Mouse (Mus musculus) brown adipose tissue, adult 24 weeks (tissue): ENCODE data around the gene Pigo. TPM values are rescaled to one million over a fixed set of nuclear protein-coding genes. Genes with fewer than 3 reads are reported as not detected.
"Not testable (repeated sequence)": the region's sequence is repeated elsewhere in the genome, so short reads cannot be mapped to it uniquely, and the experiment has no call there.

ENCODE experiments used
- H3K27ac ChIP-seq: fragments of 200-500 bp; replicated peaks from 2 replicates; pipeline ENCODE4 v1.5.1; 2012; ENCODE audit warnings: low read depth, mild to moderate bottlenecking, low read length
- H3K4me1 ChIP-seq: fragments of 200-500 bp; 2 replicates; pipeline ENCODE4 v1.6.1; 2012; ENCODE audit warnings: low read length, mixed read lengths; ENCODE audit not compliant: control insufficient read depth, insufficient read depth, insufficient read length
- H3K4me3 ChIP-seq: fragments of 200-500 bp; 2 replicates; pipeline ENCODE4 v1.5.1; 2012; ENCODE audit warnings: low read depth, mild to moderate bottlenecking, low read length, moderate library complexity; ENCODE audit not compliant: insufficient read depth
- polyA plus RNA-seq: library from polyadenylated mRNA; stranded (reverse); fragments of >200 nt; gene quantifications from 2 replicates; pipeline ENCODE4 v1.2.4, GENCODE M21; 2012; ENCODE audit not compliant: missing spikeins, insufficient read depth, insufficient read length

Gene Pigo
- polyA plus RNA-seq, 1 experiment, result 11.1 TPM

- Histone ChIP-seq H3K4me1 (peaks cover 10% of the 10 kb centered on the region), H3K27ac (peak within 1 kb of the TSS; percentile 90), H3K4me3 (peak within 1 kb of the TSS; percentile 93)
Observed at GRCm38 (mm10) chr4:43000141-43000986, 25.3 kb downstream of the Pigo start, which contains the start of gene Vcp. TSS of gene Vcp (minus strand) at chr4:43000507.

- Histone ChIP-seq H3K4me3 (peak overlapping the region; percentile 93), H3K4me1 (peaks cover 10% of the 10 kb centered on the region), H3K27ac (peak overlapping the region; percentile 90)
Observed at GRCm38 (mm10) chr4:42999451-43000140, 26.0 kb downstream of the Pigo start.

GRCm38 (mm10) chr4:42998022-42998421 is 27.6 kb downstream of the Pigo start:
- Histone ChIP-seq H3K4me1 (peaks cover 10% of the 10 kb centered on the region), H3K27ac (no peak overlapping the region), H3K4me3 (peak overlapping the region; percentile 24; the same call in 1 of the 2 replicates)

GRCm38 (mm10) chr4:42988296-42988695 is 37.3 kb downstream of the Pigo start:
- no peaks in the 10 kb centered on the region for H3K4me1 ChIP-seq
- H3K4me3 ChIP-seq, result no peak overlapping the region
- H3K27ac ChIP-seq, result no peak overlapping the region

GRCm38 (mm10) chr4:42980467-42980866 is 45.2 kb downstream of the Pigo start:
- H3K4me3 ChIP-seq, H3K27ac ChIP-seq, H3K4me1 ChIP-seq: not testable (repeated sequence)

- Histone ChIP-seq H3K4me1 (no peaks in the 10 kb centered on the region), H3K27ac (no peak overlapping the region), H3K4me3 (no peak overlapping the region)
Observed at GRCm38 (mm10) chr4:42978062-42978461, 47.6 kb downstream of the Pigo start.

- no peak overlapping the region for H3K4me3 ChIP-seq
- no peak overlapping the region for H3K27ac ChIP-seq
- H3K4me1 ChIP-seq, result no peaks in the 10 kb centered on the region
Observed at GRCm38 (mm10) chr4:42973868-42974267, 51.8 kb downstream of the Pigo start.

- Histone ChIP-seq H3K4me1 (no peaks in the 10 kb centered on the region), H3K27ac (no peak overlapping the region), H3K4me3 (no peak overlapping the region)
Observed at GRCm38 (mm10) chr4:42972952-42973351, 52.7 kb downstream of the Pigo start.

DNA sequence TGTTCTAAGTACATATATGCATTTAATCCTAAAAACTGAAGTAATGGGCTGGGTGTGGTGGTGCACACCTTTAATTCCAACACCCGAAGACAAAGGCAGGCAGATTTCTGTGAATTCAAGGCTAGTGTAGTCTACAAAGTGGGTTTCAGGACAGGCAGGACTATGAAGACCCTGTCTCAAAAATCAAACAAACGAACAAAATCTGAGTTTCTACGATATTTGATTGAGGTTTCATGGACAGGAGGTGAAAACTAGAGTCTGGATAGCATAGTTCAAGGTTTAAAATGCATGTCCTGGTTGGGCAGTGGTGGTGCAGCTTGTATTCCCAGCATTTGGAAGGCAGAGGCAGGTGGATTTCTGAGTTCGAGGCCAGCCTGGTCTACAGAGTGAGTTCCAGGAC is 56.3 kb downstream of the Pigo start, which contains the start of gene 1700022I11Rik:
1700022I11Rik (plus strand) TSS at position 301 of the 400 bp plus-strand sequence.
- no peak within 1 kb of the TSS for H3K4me3 ChIP-seq
- H3K4me1 ChIP-seq, result no peaks in the 10 kb centered on the region
- H3K27ac ChIP-seq, result no peak within 1 kb of the TSS

Other genes with a start within 250 kb of the Pigo start
- not detected in 2 replicates for gene Fam205a1, start 171.9 kb downstream of the Pigo start, polyA plus RNA-seq
- not detected in 2 replicates for gene Gm12394, start 169.0 kb downstream of the Pigo start, polyA plus RNA-seq
- gene Fam205c, start 151.6 kb downstream of the Pigo start, polyA plus RNA-seq, result not detected in 2 replicates
- gene Phf24, start 109.2 kb downstream of the Pigo start, polyA plus RNA-seq, result not detected in 2 replicates
- gene Dnajb5, start 76.0 kb downstream of the Pigo start, polyA plus RNA-seq, result 5.4 and 5.8 TPM in 2 replicates
- not detected in 2 replicates for gene 1700022I11Rik, start 56.2 kb downstream of the Pigo start, polyA plus RNA-seq
- gene Vcp, start 25.3 kb downstream of the Pigo start, polyA plus RNA-seq, result 139 and 156 TPM in 2 replicates
- 2.5 and 6.4 TPM in 2 replicates for gene Fancg, start 15.3 kb downstream of the Pigo start, polyA plus RNA-seq
- 158 and 191 TPM in 2 replicates for gene Stoml2, start 5.9 kb upstream of the Pigo start, polyA plus RNA-seq
- gene Fam214b, start 20.4 kb upstream of the Pigo start, polyA plus RNA-seq, result 10.0 and 21.9 TPM in 2 replicates
- gene Unc13b, start 33.1 kb upstream of the Pigo start, polyA plus RNA-seq, result 1.4 and 4.5 TPM in 2 replicates
- 0.24 TPM in 1 of 2 replicates, not detected in the other for gene Atp8b5, start 241.3 kb upstream of the Pigo start, polyA plus RNA-seq